Mouse (Mus musculus): ENCODE results near the gene Gmds.

DNA sequence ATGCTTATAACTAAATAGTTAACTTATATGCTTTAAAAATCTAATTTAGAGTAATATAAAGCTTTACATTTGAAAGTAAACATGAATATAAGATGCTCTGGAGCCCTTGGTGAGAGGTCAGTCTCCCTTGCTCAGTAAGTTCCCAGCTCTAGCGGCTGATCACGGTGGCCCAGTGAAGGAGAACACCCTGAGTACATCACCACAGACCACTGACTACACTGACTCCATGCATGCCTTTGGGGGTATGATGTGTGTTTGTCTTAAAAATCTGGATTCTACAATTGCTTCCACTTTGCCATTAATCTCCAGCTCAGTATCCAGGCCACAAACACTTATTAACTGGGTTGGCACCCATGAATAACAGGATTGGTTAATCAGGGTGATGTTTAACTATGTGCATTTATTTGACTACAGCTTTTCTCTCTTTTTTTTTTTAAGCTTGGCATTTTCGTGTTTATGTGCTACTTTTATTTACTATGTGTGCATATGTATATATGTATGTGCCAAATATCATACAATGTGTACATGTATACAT lies 393.8 kb downstream of the Gmds start:
- TF ChIP-seq CTCF (IDR thresholded peaks at IDR 0.05; ENCODE audit: borderline replicate concordance, control insufficient read depth, extremely low read depth, insufficient read depth, low read length, poor library complexity) = no peak
- TF ChIP-seq POLR2A (IDR thresholded peaks at IDR 0.05; ENCODE audit: control insufficient read depth, extremely low read depth, insufficient read depth, low read length, poor library complexity) = no peak

All from thymus, adult 2 months (tissue).